Mouse (Mus musculus): ENCODE data around the gene Selplg. TPM values are rescaled to one million over a fixed set of nuclear protein-coding genes. Genes with fewer than 3 reads are reported as not detected.
"Not testable (repeated sequence)": the region's sequence is repeated elsewhere in the genome, so short reads cannot be mapped to it uniquely, and the experiment has no call there.

Gene Selplg
- polyA plus RNA-seq, 1 experiment from 2014 or later: 5.5 TPM

DNA sequence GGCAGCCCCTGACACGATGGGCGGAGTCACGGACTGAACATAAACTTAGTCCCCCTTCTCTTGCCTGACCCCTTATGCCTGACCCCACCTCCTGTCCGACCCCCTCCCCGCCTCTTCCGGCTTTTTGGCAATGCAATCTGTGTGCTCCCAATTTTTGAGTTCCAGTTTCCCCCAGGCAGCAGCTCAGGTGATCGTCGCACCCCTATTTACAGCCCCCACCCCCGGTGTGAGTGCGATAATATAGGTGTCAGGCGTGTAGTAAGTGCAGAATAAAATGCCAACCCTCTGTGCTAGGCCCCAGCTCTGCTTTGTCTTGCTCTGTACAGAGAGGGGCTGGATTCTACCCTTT lies 17.4 kb downstream of the Selplg start:
- H3K9ac ChIP-seq: no peak overlapping the region
- peaks cover 9% of the 10 kb centered on the region; the same call in 1 of the 2 replicates for H3K9me3 ChIP-seq
- peaks cover 4% of the 10 kb centered on the region; the same call in 1 of the 2 replicates for H3K4me1 ChIP-seq
- WGBS: 47% methylated on average over 11 of the region's 11 CpGs
- no peak overlapping the region for H3K4me2 ChIP-seq
- no peaks in the 10 kb centered on the region for H3K27me3 ChIP-seq
- no peak overlapping the region for H3K27ac ChIP-seq
- H3K4me3 ChIP-seq: no peak overlapping the region
- no peaks in the 10 kb centered on the region for H3K36me3 ChIP-seq
- no peak for ATAC-seq (ENCODE audit: insufficient number of reproducible peaks, low FRiP score, low TSS enrichment, low read depth)

DNA sequence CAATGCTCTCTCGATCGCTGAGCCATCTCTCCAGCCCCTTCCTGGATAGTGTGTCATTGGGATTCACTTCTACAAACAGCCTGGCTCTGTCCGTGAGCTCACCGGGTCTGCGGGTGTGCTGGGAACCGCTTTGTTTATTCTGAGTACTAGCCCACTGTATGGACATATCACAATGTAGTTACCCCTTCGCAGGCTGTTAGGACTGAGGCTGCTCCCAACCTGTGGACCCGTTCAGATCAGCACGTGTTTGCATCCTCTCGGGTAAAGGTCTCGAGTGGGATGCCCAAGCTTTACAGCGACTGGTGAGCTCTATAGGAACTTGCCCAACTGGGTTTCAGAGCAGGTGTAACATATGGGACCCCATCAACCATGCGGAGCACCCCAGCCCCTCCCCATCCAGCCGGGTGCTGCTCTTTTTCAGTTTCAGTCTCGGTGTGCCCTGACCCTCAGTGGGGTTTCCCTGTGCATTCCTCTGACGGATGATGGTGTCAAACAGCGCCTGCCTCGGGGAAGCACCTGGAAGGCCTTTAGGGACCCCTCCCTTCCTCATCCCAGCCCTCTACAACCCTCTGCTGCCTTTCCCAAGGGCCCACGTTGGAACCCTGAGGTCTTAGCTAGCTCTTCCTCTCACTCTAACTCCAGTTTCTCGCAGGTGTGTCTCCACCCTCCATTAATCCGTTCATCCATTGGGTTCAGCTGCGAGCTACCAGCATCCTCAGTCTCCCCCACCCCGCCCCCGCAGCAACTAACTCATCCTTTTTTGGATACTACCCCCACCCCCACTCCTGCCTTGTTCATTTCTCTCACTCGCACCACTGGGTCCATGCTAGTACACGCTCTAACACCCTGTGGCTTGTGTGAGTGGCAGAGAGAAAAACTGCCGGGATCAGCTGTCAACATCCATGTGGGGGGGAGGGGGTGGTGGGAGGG lies 18.1 kb downstream of the Selplg start:
- Histone ChIP-seq H3K9me3 (peaks cover 9% of the 10 kb centered on the region; the same call in 1 of the 2 replicates), H3K36me3 (no peaks in the 10 kb centered on the region), H3K9ac (no peak overlapping the region), H3K4me1 (peaks cover 4% of the 10 kb centered on the region; the same call in 1 of the 2 replicates), H3K4me2 (no peak overlapping the region), H3K27ac (no peak overlapping the region), H3K27me3 (no peaks in the 10 kb centered on the region), H3K4me3 (no peak overlapping the region)
- WGBS: 32% methylated on average over 27 of the region's 27 CpGs
- no peak for ATAC-seq (ENCODE audit: insufficient number of reproducible peaks, low FRiP score, low TSS enrichment, low read depth)

DNA sequence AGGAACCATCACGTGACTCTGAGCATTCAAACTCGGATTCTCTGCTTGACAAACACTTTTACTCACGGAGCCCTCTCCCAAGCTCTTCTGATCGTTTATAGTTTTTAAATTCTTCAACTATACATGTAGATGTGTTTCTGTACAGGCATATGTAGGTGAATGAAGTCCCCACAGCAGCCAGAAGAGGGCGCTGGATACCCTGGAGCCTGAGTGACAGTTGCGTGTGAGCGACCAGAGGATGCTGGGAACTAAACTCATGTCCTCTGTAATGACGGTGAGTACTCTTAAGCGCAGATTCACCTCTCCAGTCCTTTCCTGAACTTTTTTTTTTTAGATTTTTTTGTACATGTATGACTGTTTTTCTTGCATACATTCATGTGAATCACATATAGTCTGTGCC lies 18.8 kb downstream of the Selplg start:
- Histone ChIP-seq H3K4me3 (no peak overlapping the region), H3K4me2 (no peak overlapping the region), H3K9ac (no peak overlapping the region), H3K36me3 (no peaks in the 10 kb centered on the region), H3K27me3 (no peaks in the 10 kb centered on the region), H3K4me1 (peaks cover 10% of the 10 kb centered on the region), H3K9me3 (peaks cover 9% of the 10 kb centered on the region; the same call in 1 of the 2 replicates), H3K27ac (no peak overlapping the region)
- WGBS: 20% methylated on average over 9 of the region's 9 CpGs
- ATAC-seq (ENCODE audit: insufficient number of reproducible peaks, low FRiP score, low TSS enrichment, low read depth): no peak

DNA sequence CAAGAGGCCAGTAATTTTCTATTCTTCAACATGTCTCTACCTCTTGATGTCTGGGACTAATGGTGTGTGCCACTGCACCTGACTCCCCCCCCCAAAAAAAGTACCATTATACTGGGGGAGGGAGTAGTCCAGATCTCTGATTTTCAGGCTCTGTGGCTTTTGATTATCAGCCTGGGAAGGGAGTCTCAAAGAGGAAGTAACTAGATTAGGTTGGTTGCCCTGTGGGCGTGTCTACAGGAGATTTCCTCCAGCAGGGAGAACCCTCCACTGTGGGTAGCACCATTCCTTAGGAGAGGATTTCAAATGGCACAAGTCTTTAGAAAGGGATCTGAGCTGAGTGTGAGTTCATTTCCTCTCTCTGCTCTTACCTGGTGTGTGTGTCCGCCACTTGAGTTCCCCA lies 19.8 kb downstream of the Selplg start:
- no peak for ATAC-seq (ENCODE audit: insufficient number of reproducible peaks, low FRiP score, low TSS enrichment, low read depth)
- no peak overlapping the region for H3K4me3 ChIP-seq
- H3K9me3 ChIP-seq: peaks cover 9% of the 10 kb centered on the region; the same call in 1 of the 2 replicates
- H3K36me3 ChIP-seq: no peaks in the 10 kb centered on the region
- H3K9ac ChIP-seq: no peak overlapping the region
- no peak overlapping the region for H3K27ac ChIP-seq
- H3K4me2 ChIP-seq: no peak overlapping the region
- H3K27me3 ChIP-seq: no peaks in the 10 kb centered on the region
- H3K4me1 ChIP-seq: peaks cover 19% of the 10 kb centered on the region
- WGBS: 90% methylated on average over 2 of the region's 2 CpGs

DNA sequence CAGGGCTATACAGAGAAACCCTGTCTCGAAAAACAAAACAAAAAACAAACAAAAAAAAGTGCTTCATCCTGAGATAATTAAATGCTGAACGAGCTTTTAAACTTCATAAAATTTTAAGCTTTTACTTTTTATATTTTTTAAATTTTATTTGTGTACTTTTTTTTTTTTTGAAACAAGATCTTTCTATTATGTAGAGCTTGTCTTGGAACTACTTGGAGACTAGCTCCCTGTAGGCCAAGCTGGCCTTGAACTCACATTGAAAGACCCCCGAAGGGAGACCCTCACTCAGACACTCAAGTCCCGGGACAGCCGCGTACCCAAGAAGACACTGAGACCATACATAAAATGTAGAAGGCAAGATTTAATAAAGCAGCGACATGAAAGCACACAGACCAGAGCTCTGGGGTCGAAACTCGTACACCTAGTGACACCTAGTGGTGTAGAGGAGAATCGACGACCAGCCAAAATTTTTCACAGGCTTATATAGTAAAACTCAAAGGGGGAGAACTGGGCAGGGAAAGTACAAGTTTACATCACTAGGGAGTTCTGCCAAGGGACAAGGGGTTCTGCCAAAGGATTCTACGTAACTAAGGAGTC lies 20.5 kb downstream of the Selplg start:
- not testable (repeated sequence) for H3K9me3 ChIP-seq; H3K27me3 ChIP-seq; H3K9ac ChIP-seq; H3K4me3 ChIP-seq; H3K36me3 ChIP-seq; H3K4me2 ChIP-seq; H3K27ac ChIP-seq; ATAC-seq (ENCODE audit: insufficient number of reproducible peaks, low FRiP score, low TSS enrichment, low read depth)
- peaks cover 26% of the 10 kb centered on the region for H3K4me1 ChIP-seq
- 16% methylated on average over 11 of the region's 12 CpGs for WGBS

DNA sequence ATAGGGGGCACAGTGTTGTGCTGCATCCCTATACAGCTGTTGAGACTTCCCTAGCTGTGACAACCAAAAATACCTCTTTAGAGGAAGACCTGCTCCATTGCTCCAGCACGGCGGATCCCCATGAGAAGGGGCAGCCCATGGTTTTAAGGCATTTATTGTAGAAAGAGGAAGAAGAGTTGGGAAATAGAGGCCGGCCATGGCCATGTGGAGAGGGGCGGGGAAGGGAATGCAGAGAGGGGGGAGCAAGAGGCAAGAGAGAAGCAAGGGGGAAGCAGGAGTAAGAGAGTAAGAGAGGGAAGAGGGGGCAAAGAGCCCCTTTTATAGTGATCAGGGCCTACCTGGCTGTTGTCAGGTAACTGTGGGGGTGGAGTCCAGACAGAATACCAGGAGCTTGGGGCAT lies 22.3 kb downstream of the Selplg start:
- no peak for ATAC-seq (ENCODE audit: insufficient number of reproducible peaks, low FRiP score, low TSS enrichment, low read depth)
- Histone ChIP-seq H3K36me3 (no peaks in the 10 kb centered on the region), H3K9ac (no peak overlapping the region), H3K4me3 (no peak overlapping the region), H3K27ac (no peak overlapping the region), H3K27me3 (no peaks in the 10 kb centered on the region), H3K4me2 (no peak overlapping the region), H3K4me1 (peaks cover 31% of the 10 kb centered on the region), H3K9me3 (peaks cover 9% of the 10 kb centered on the region; the same call in 1 of the 2 replicates)
- WGBS: 94% methylated on average over 4 of the region's 4 CpGs

DNA sequence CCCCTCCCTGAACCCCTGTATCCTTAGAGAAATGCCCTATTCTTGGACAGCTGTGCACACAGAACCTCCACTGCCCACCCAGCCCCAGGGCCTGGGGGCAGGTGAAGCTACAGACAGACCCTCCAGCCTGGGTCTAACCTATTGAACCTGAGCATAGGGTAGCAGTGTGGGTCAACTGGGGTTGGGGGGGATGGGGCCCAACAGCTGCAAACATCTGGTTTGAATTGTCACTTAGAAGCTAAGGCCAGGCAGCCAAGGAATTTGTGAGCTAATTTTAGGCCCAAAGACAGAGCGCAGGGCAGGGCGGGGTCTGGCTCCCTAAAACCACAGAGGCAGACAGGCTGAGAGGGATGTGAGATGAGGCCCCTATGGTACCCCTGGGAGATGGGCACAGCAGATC lies 24.3 kb downstream of the Selplg start:
- H3K9ac ChIP-seq: no peak overlapping the region

DNA sequence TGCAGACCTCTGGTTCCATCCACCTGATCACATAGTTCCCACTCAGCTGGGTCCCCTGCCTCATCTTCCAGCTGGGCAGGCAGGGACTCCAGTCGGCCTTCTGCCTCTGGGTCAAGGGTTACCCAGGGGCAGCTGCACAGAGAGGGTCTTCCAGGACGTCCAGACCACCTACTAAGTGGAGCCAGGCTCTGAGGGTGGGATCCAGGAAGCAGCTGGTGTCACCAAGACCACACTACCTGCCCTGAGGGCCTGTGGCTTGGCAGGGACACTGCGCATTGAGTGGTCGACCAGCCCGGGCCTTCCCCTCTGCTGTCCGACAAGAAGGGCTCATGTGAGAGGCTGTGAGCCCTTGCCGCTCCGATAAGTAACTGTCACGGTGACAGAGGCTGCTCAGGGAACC lies 24.7 kb downstream of the Selplg start:
- ATAC-seq (ENCODE audit: insufficient number of reproducible peaks, low FRiP score, low TSS enrichment, low read depth): no peak
- Histone ChIP-seq H3K27ac (peak overlapping the region; percentile 59), H3K36me3 (no peaks in the 10 kb centered on the region), H3K4me3 (no peak overlapping the region), H3K4me1 (peaks cover 46% of the 10 kb centered on the region), H3K27me3 (no peaks in the 10 kb centered on the region), H3K9ac (no peak overlapping the region), H3K9me3 (peaks cover 9% of the 10 kb centered on the region; the same call in 1 of the 2 replicates), H3K4me2 (no peak overlapping the region)
- WGBS: 21% methylated on average over 9 of the region's 9 CpGs

More for the DNA sequence above, 24.3 kb downstream of the Selplg start:
- no peak overlapping the region for H3K4me3 ChIP-seq
- H3K27ac ChIP-seq: peak overlapping the region; percentile 59
- H3K4me2 ChIP-seq: no peak overlapping the region
- ATAC-seq (ENCODE audit: insufficient number of reproducible peaks, low FRiP score, low TSS enrichment, low read depth): 0 out of 2 replicates have a peak, but pooled peaks have one; percentile 35
- WGBS: 19% methylated on average over 2 of the region's 2 CpGs
- H3K9me3 ChIP-seq: peaks cover 9% of the 10 kb centered on the region; the same call in 1 of the 2 replicates
- no peaks in the 10 kb centered on the region for H3K36me3 ChIP-seq
- H3K27me3 ChIP-seq: no peaks in the 10 kb centered on the region
- H3K4me1 ChIP-seq: peaks cover 43% of the 10 kb centered on the region

DNA sequence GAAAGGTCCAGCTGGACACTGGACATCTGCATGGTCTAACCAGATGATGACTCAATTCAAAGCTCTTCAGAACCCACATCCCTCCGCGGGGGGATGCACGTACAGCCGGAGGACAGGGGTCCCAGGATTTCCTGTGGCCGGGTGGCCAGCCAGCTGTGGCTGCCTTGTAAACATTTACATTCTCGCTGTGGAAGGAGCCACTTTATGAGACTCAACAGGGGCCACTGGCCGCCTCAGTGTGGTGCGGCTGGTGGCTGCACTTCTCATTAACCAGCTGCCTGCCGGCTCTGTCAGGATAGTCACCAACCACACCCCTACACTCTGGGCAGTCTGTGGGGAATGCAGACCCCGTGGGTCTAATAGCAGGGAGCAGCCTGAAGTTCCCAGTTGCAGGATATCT lies 26.0 kb downstream of the Selplg start:
- Histone ChIP-seq H3K27ac (no peak overlapping the region), H3K9ac (no peak overlapping the region), H3K27me3 (no peaks in the 10 kb centered on the region), H3K4me3 (no peak overlapping the region), H3K4me2 (no peak overlapping the region), H3K36me3 (no peaks in the 10 kb centered on the region), H3K4me1 (peaks cover 48% of the 10 kb centered on the region), H3K9me3 (peaks cover 9% of the 10 kb centered on the region; the same call in 1 of the 2 replicates)
- WGBS: 13% methylated on average over 10 of the region's 10 CpGs
- ATAC-seq (ENCODE audit: insufficient number of reproducible peaks, low FRiP score, low TSS enrichment, low read depth): no peak

DNA sequence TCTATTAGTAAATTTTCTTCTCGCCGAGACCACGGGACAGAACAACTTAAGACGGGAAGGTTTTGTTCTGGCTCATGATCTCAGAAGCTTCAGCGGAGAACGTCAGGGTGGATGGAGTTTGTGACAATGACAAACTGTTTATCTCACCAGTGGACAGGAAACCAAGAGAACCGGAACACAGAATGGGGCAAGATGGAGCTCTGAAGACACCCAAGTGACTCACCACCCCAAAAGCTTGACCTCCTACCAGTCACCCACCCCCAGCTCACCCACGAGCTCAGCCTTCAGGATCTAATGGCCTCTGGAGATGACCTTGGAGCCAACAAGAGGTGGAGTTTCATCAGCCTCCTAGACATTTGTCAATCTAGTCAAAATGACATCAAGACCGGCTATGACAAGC lies 27.1 kb downstream of the Selplg start:
- Histone ChIP-seq H3K4me1 (peaks cover 56% of the 10 kb centered on the region), H3K36me3 (no peaks in the 10 kb centered on the region), H3K4me3 (no peak overlapping the region), H3K9ac (no peak overlapping the region), H3K27ac (no peak overlapping the region), H3K9me3 (0 out of 2 replicates have a peak, but pooled peaks cover under 1% of the 10 kb centered on the region), H3K4me2 (no peak overlapping the region), H3K27me3 (no peaks in the 10 kb centered on the region)
- 62% methylated on average over 9 of the region's 9 CpGs for WGBS
- no peak for ATAC-seq (ENCODE audit: insufficient number of reproducible peaks, low FRiP score, low TSS enrichment, low read depth)

DNA sequence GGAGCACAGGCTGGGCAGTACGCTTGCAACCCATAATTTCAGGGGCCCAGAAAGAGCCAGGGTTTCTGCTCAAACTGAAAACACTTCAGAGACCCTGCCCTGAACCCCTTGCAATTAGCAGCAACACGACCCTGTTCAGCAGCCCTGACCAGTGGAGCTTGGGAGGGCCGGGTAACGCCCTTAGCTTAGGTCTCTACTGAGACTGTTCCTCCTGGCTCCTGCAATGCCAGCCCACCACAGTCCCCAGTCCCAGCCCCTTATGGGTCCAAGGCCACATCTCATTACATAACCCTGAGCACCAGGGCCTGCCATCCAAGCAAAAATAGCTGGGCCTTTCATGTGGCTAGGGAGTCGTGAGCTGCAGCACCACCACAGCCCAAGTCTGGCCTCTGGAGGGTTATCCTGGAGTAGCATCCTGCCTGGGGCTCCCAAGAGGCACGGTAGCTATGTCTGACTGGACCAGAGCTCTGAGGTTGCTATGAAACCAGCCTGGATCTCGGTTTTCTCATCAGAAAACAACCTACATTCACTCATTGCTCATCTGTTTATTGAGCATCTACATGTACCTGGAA lies 28.0 kb downstream of the Selplg start:
- Histone ChIP-seq H3K4me2 (no peak overlapping the region), H3K36me3 (no peaks in the 10 kb centered on the region), H3K9me3 (no peaks in the 10 kb centered on the region), H3K27me3 (no peaks in the 10 kb centered on the region), H3K4me1 (peaks cover 58% of the 10 kb centered on the region), H3K9ac (no peak overlapping the region), H3K27ac (peak overlapping the region; percentile 54; the same call in 1 of the 2 replicates), H3K4me3 (no peak overlapping the region)
- WGBS: 38% methylated on average over 7 of the region's 7 CpGs
- ATAC-seq (ENCODE audit: insufficient number of reproducible peaks, low FRiP score, low TSS enrichment, low read depth): 0 out of 2 replicates have a peak, but pooled peaks have one; percentile 12

DNA sequence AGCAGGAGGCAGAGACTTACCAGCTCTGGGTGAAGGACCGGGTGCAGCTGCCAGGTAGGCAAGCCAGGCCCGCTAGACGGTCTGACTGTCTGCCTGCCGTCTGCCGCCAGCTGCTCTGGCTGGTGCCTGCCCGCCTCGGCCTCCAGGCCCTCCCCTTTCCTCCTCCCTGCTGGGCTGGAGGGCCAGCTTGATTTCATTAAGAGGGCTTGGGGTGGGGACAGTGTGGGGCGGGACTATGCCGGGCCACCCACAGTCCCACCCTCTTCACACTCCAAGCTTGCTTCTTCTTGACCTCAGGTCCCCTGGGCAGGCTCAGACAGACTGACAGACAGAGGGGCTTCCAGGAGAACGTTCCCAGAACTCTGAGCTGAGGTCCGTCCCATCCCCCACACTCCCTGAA lies 32.2 kb downstream of the Selplg start, which contains the start of gene Tmem119:
Tmem119 (minus strand) TSS at position 237 of the 400 bp plus-strand sequence.
- under 1% methylated on average over 11 of the region's 11 CpGs for WGBS
- no peaks in the 10 kb centered on the region for H3K27me3 ChIP-seq
- H3K4me3 ChIP-seq: peak within 1 kb of the TSS; percentile 56
- H3K9ac ChIP-seq: peak within 1 kb of the TSS; percentile 53
- peaks cover 5% of the 10 kb centered on the region; the same call in 1 of the 2 replicates for H3K36me3 ChIP-seq
- peak; percentile 87 for ATAC-seq (ENCODE audit: insufficient number of reproducible peaks, low FRiP score, low TSS enrichment, low read depth)
- H3K4me1 ChIP-seq: peaks cover 69% of the 10 kb centered on the region
- no peaks in the 10 kb centered on the region for H3K9me3 ChIP-seq
- H3K4me2 ChIP-seq: peak within 1 kb of the TSS; percentile 61
- H3K27ac ChIP-seq: peak within 1 kb of the TSS; percentile 92

Data from limb, embryonic 15.5 days (tissue).